Mouse (Mus musculus) lung, adult 2 months (tissue): Measurements from ENCODE around the gene Ccdc85b.

Experiments
- CTCF ChIP-seq: fragments of 200-500 bp; IDR thresholded peaks from 2 replicates; pipeline ENCODE4 v1.5.1; 2011; ENCODE audit warnings: mild to moderate bottlenecking, low read length, control low read depth; ENCODE audit not compliant: insufficient read depth
- POLR2A ChIP-seq: fragments of 200-500 bp; IDR thresholded peaks from 2 replicates; pipeline ENCODE4 v1.6.1; 2011; ENCODE audit warnings: low read depth, mild to moderate bottlenecking, control low read depth, low read length, borderline replicate concordance; ENCODE audit errors: extremely low read depth

- TF ChIP-seq CTCF (no peak), POLR2A (no peak)
These were observed 1.3 kb upstream of the Ccdc85b start for GRCm38 (mm10) chr19:5459019-5459418.
